Mouse (Mus musculus): ENCODE results near the gene Rac1. TPM values are rescaled to one million over a fixed set of nuclear protein-coding genes. Genes with fewer than 3 reads are reported as not detected.

Gene Rac1
- polyA plus RNA-seq, 1 experiment from 2014 or later: 413 TPM

DNA sequence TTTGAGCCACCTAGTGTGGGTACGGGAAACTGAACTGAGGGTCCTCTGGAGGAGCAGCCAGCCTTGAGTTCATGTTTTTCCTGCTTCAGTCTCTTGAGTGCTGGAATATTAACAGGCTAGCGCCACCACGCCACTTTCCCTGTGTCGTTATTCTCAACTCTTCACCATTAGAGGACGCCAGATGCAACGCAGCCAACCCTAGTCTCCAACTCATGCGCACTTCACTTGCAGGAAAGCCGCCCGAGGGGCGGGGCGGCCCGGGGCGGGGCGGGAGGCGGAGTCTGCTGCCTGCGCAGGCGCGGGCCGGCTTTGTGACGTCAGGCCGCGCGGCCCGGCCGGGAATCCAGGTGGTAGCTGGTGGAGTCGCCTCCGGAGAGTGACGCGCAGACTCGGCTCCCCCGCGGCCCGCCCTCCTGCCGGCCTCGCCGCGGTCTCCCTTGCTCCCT lies 20.6 kb upstream of the Rac1 start:
- Histone ChIP-seq H3K4me2 (replicated peaks; ENCODE audit: low read depth) (peak overlapping the region; percentile 69), H3K9me3 (ENCODE audit: control insufficient read depth) (no peaks in the 10 kb centered on the region), H3K9ac (ENCODE audit: low read depth, low read length) (peak overlapping the region; percentile 55), H3K27me3 (replicated peaks; ENCODE audit: control insufficient read depth, insufficient read depth, low read length) (no peaks in the 10 kb centered on the region), H3K36me3 (ENCODE audit: control insufficient read depth, insufficient read depth) (no peaks in the 10 kb centered on the region), H3K27ac (ENCODE audit: low read depth, low read length) (0 out of 2 replicates have a peak overlapping the region, but pooled peaks have one; percentile 1), H3K4me3 (ENCODE audit: low read depth, low read length) (peak overlapping the region; percentile 43), H3K4me1 (replicated peaks; ENCODE audit: control insufficient read depth, insufficient read depth, low read length) (no peaks in the 10 kb centered on the region)
- peak; percentile 90 for TF ChIP-seq CTCF (IDR thresholded peaks at IDR 0.05; ENCODE audit: low read depth)
- peak; percentile 93 for ATAC-seq
- under 1% methylated on average over 34 of the region's 37 CpGs for WGBS

- Histone ChIP-seq H3K4me2 (replicated peaks; ENCODE audit: low read depth) (peak overlapping the region; percentile 69; the same call in 1 of the 2 replicates), H3K4me1 (replicated peaks; ENCODE audit: control insufficient read depth, insufficient read depth, low read length) (no peaks in the 10 kb centered on the region), H3K9me3 (ENCODE audit: control insufficient read depth) (no peaks in the 10 kb centered on the region), H3K4me3 (ENCODE audit: low read depth, low read length) (no peak overlapping the region), H3K36me3 (ENCODE audit: control insufficient read depth, insufficient read depth) (no peaks in the 10 kb centered on the region), H3K27ac (ENCODE audit: low read depth, low read length) (no peak overlapping the region), H3K9ac (ENCODE audit: low read depth, low read length) (no peak overlapping the region), H3K27me3 (replicated peaks; ENCODE audit: control insufficient read depth, insufficient read depth, low read length) (no peaks in the 10 kb centered on the region)
- WGBS: 56% methylated on average over 10 of the region's 10 CpGs
- no peak for ATAC-seq
- no peak for TF ChIP-seq CTCF (IDR thresholded peaks at IDR 0.05; ENCODE audit: low read depth)
Measured at GRCm38 (mm10) chr5:143547866-143548265, 20.0 kb upstream of the Rac1 start.

DNA sequence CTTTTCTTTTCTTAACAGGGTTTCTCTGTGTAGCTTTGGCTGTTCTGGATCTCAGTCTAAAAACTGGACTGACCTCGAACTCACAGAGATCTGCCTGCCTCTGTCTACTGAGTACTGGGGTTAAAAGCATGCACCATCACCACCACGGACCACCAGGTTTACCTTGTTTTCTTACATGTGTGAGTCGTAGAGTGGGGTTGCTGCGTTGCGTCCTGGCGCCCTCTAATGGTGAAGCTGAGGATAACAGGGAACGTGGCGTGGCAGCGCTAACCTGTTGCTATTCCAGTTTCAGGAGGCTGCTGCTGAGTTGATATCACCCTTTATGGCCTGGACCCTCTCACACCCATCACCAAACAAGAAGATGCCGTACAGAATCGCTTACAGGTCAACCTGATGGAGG lies 19.5 kb upstream of the Rac1 start:
- TF ChIP-seq CTCF (IDR thresholded peaks at IDR 0.05; ENCODE audit: low read depth): peak; percentile 99
- no peaks in the 10 kb centered on the region for H3K27me3 ChIP-seq (replicated peaks; ENCODE audit: control insufficient read depth, insufficient read depth, low read length)
- no peaks in the 10 kb centered on the region for H3K4me1 ChIP-seq (replicated peaks; ENCODE audit: control insufficient read depth, insufficient read depth, low read length)
- no peak overlapping the region for H3K4me3 ChIP-seq (ENCODE audit: low read depth, low read length)
- WGBS: 7% methylated on average over 11 of the region's 11 CpGs
- 0 out of 2 replicates have a peak overlapping the region, but pooled peaks have one; percentile 24 for H3K4me2 ChIP-seq (replicated peaks; ENCODE audit: low read depth)
- ATAC-seq: no peak
- no peaks in the 10 kb centered on the region for H3K36me3 ChIP-seq (ENCODE audit: control insufficient read depth, insufficient read depth)
- H3K9me3 ChIP-seq (ENCODE audit: control insufficient read depth): no peaks in the 10 kb centered on the region
- H3K27ac ChIP-seq (ENCODE audit: low read depth, low read length): no peak overlapping the region
- H3K9ac ChIP-seq (ENCODE audit: low read depth, low read length): no peak overlapping the region

- Histone ChIP-seq H3K27me3 (replicated peaks; ENCODE audit: control insufficient read depth, insufficient read depth, low read length) (no peaks in the 10 kb centered on the region), H3K4me3 (ENCODE audit: low read depth, low read length) (no peak overlapping the region), H3K4me2 (replicated peaks; ENCODE audit: low read depth) (no peak overlapping the region), H3K27ac (ENCODE audit: low read depth, low read length) (no peak overlapping the region), H3K4me1 (replicated peaks; ENCODE audit: control insufficient read depth, insufficient read depth, low read length) (no peaks in the 10 kb centered on the region), H3K9ac (ENCODE audit: low read depth, low read length) (no peak overlapping the region), H3K9me3 (ENCODE audit: control insufficient read depth) (no peaks in the 10 kb centered on the region), H3K36me3 (ENCODE audit: control insufficient read depth, insufficient read depth) (no peaks in the 10 kb centered on the region)
- 82% methylated on average over 8 of the region's 8 CpGs for WGBS
- no peak for TF ChIP-seq CTCF (IDR thresholded peaks at IDR 0.05; ENCODE audit: low read depth)
- ATAC-seq: no peak
Measured at GRCm38 (mm10) chr5:143539111-143539510, 11.3 kb upstream of the Rac1 start.

GRCm38 (mm10) chr5:143537022-143537421 lies 9.2 kb upstream of the Rac1 start:
- H3K36me3 ChIP-seq (ENCODE audit: control insufficient read depth, insufficient read depth): no peaks in the 10 kb centered on the region
- no peaks in the 10 kb centered on the region for H3K9me3 ChIP-seq (ENCODE audit: control insufficient read depth)
- no peaks in the 10 kb centered on the region for H3K4me1 ChIP-seq (replicated peaks; ENCODE audit: control insufficient read depth, insufficient read depth, low read length)
- no peak overlapping the region for H3K9ac ChIP-seq (ENCODE audit: low read depth, low read length)
- WGBS: 29% methylated on average over 2 of the region's 2 CpGs
- no peak for TF ChIP-seq CTCF (IDR thresholded peaks at IDR 0.05; ENCODE audit: low read depth)
- no peak for ATAC-seq
- no peak overlapping the region for H3K27ac ChIP-seq (ENCODE audit: low read depth, low read length)
- no peak overlapping the region for H3K4me2 ChIP-seq (replicated peaks; ENCODE audit: low read depth)
- H3K27me3 ChIP-seq (replicated peaks; ENCODE audit: control insufficient read depth, insufficient read depth, low read length): no peaks in the 10 kb centered on the region
- no peak overlapping the region for H3K4me3 ChIP-seq (ENCODE audit: low read depth, low read length)

- TF ChIP-seq CTCF (IDR thresholded peaks at IDR 0.05; ENCODE audit: low read depth): no peak
- ATAC-seq: peak; percentile 66
- Histone ChIP-seq H3K9me3 (ENCODE audit: control insufficient read depth) (no peaks in the 10 kb centered on the region), H3K9ac (ENCODE audit: low read depth, low read length) (no peak overlapping the region), H3K4me3 (ENCODE audit: low read depth, low read length) (no peak overlapping the region), H3K4me2 (replicated peaks; ENCODE audit: low read depth) (no peak overlapping the region), H3K4me1 (replicated peaks; ENCODE audit: control insufficient read depth, insufficient read depth, low read length) (no peaks in the 10 kb centered on the region), H3K27ac (ENCODE audit: low read depth, low read length) (no peak overlapping the region), H3K36me3 (ENCODE audit: control insufficient read depth, insufficient read depth) (no peaks in the 10 kb centered on the region), H3K27me3 (replicated peaks; ENCODE audit: control insufficient read depth, insufficient read depth, low read length) (no peaks in the 10 kb centered on the region)
- 64% methylated on average over 4 of the region's 4 CpGs for WGBS
Measured at GRCm38 (mm10) chr5:143534922-143535321, 7.1 kb upstream of the Rac1 start.

- Histone ChIP-seq H3K27ac (ENCODE audit: low read depth, low read length) (no peak overlapping the region), H3K27me3 (replicated peaks; ENCODE audit: control insufficient read depth, insufficient read depth, low read length) (no peaks in the 10 kb centered on the region), H3K4me2 (replicated peaks; ENCODE audit: low read depth) (no peak overlapping the region), H3K4me1 (replicated peaks; ENCODE audit: control insufficient read depth, insufficient read depth, low read length) (0 out of 2 replicates have a peak, but pooled peaks cover 1% of the 10 kb centered on the region), H3K4me3 (ENCODE audit: low read depth, low read length) (no peak overlapping the region), H3K9me3 (ENCODE audit: control insufficient read depth) (no peaks in the 10 kb centered on the region), H3K36me3 (ENCODE audit: control insufficient read depth, insufficient read depth) (no peaks in the 10 kb centered on the region), H3K9ac (ENCODE audit: low read depth, low read length) (no peak overlapping the region)
- no peak for ATAC-seq
- TF ChIP-seq CTCF (IDR thresholded peaks at IDR 0.05; ENCODE audit: low read depth): no peak
- 69% methylated on average over 7 of the region's 7 CpGs for WGBS
Measured at GRCm38 (mm10) chr5:143530715-143531114, 2.9 kb upstream of the Rac1 start.

All from intestine, postnatal 0 days (tissue).